ENCODE assay signal across 12 mouse cellular contexts in the genomic region with DNA sequence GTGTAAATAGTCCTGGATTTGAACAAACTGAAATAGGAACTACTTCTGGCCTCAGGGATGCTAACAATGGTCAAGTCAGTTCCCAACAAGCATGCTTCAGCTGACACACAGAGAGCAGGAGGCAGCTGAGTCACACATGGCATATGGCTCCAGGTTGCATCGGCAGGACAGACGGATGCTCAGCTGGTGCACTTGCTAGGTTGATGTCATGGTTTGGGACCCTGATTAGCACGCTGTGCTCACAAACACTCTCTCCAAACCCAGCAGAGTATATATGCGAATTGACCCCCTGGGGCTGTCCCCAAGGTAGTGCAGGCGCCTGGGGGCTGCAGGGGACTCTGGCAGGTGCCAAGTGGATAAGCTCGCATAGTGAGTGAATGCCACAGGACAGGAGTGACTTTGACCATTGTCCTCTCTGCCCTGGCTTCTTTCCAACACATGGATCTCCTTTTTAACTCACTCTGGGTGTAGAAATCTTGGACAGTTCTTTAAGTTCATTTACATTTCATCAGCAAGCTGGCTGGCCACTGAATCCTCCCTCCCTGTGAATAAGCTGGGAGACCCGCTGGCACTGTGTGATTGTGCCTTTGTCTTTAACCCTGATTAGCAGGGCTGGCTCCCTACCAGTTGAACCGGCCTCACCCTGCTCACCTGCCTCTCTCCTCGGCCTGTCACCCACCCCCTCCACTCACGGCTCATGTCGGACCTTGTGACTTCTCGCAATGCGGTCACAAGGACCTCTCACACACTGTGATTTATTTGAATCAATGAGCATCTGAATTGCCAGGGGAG. TPM values are rescaled to one million over a fixed set of nuclear protein-coding genes. Genes with fewer than 3 reads are reported as not detected.
A peak's percentile ranks its signal among the peaks of the same experiment; 100 is the strongest.
DNase-seq lines count a peak whose midpoint lies in the region; ATAC-seq and TF ChIP-seq lines count a peak whose summit lies in the region.
"Had no signal": no experiment of that assay in that cellular context is flagged by ENCODE, and none has a peak within 500 bp of the region (broad histone marks: within the 10 kb centered on the region; RNA-seq: fewer than 3 reads in every experiment).

No protein-coding gene starts in this region.

- H3K9ac ChIP-seq in forebrain, embryonic 15.5 days (replicated peaks) = no peak overlapping the region
- no peak overlapping the region for H3K9ac ChIP-seq in liver, postnatal 0 days (replicated peaks)
- H3K9ac ChIP-seq: heart, embryonic 13.5 days; liver, embryonic 15.5 days had no signal

- no peak overlapping the region for H3K4me3 ChIP-seq in forebrain, embryonic 15.5 days
- no peak overlapping the region for H3K4me3 ChIP-seq in liver, postnatal 0 days (ENCODE audit: low read depth, low read length)
- H3K4me3 ChIP-seq: heart, embryonic 13.5 days; liver, embryonic 15.5 days had no signal

- no peak overlapping the region for H3K4me2 ChIP-seq in forebrain, embryonic 15.5 days (replicated peaks)
- no peak overlapping the region for H3K4me2 ChIP-seq in liver, postnatal 0 days (ENCODE audit: low read depth, low read length)
- H3K4me2 ChIP-seq: heart, embryonic 13.5 days; liver, embryonic 15.5 days had no signal

- WGBS in forebrain, embryonic 15.5 days = 7% methylated on average over 13 of the region's 13 CpGs
- WGBS in liver, postnatal 0 days (ENCODE audit: insufficient replicate concordance) = 31% methylated on average over 13 of the region's 13 CpGs

- H3K27ac ChIP-seq in forebrain, embryonic 15.5 days (replicated peaks) = peak overlapping the region; percentile 68
- no peak overlapping the region for H3K27ac ChIP-seq in liver, postnatal 0 days (ENCODE audit: low read depth)
- H3K27ac ChIP-seq: heart, embryonic 13.5 days; liver, embryonic 15.5 days had no signal

- peak; percentile 37 for DNase-seq in MN1 (ENCODE audit: low spot score)
- DNase-seq in cerebellum, adult 18-20 months = peak; percentile 87
- DNase-seq in layer of hippocampus, adult 9-11 months = peak; percentile 56
- DNase-seq in liver, postnatal 0 days = no peak
- no peak for DNase-seq in ovary, postnatal 36 days (ENCODE audit: low spot score)
- DNase-seq in kidney, adult 9 months = no peak
- DNase-seq in frontal cortex, postnatal 36 days (ENCODE audit: low spot score in 2 of 2) = no peak
- DNase-seq: kidney, adult 8-10 months; right cerebral cortex, postnatal 14 days had no signal

- no peaks in the 10 kb centered on the region for H3K27me3 ChIP-seq in forebrain, embryonic 15.5 days
- 0 out of 2 replicates have a peak, but pooled peaks cover 4% of the 10 kb centered on the region for H3K27me3 ChIP-seq in liver, postnatal 0 days (ENCODE audit: insufficient read depth, low read length)

- H3K9me3 ChIP-seq in forebrain, embryonic 15.5 days = no peaks in the 10 kb centered on the region
- H3K9me3 ChIP-seq in liver, postnatal 0 days (ENCODE audit: low read length) = no peaks in the 10 kb centered on the region
- H3K9me3 ChIP-seq: heart, embryonic 13.5 days; liver, embryonic 15.5 days had no signal

- no peaks in the 10 kb centered on the region for H3K36me3 ChIP-seq in forebrain, embryonic 15.5 days
- H3K36me3 ChIP-seq in liver, postnatal 0 days (replicated peaks; ENCODE audit: insufficient read depth, low read length) = no peaks in the 10 kb centered on the region
- H3K36me3 ChIP-seq: heart, embryonic 13.5 days; liver, embryonic 15.5 days had no signal

- peaks cover 41% of the 10 kb centered on the region for H3K4me1 ChIP-seq in forebrain, embryonic 15.5 days
- no peaks in the 10 kb centered on the region for H3K4me1 ChIP-seq in liver, postnatal 0 days (ENCODE audit: insufficient read depth)

- peak; percentile 26; the same call in 1 of the 2 replicates for ATAC-seq in forebrain, embryonic 15.5 days (replicated peaks)
- no peak for ATAC-seq in liver, postnatal 0 days

- no peak for TF ChIP-seq EP300 in liver, postnatal 0 days (IDR thresholded peaks at IDR 0.05; ENCODE audit: low read depth)

- TF ChIP-seq CTCF in liver, postnatal 0 days (IDR thresholded peaks at IDR 0.05; ENCODE audit: low read depth) = no peak

RNA-seq across cellular contexts. Expression of a gene that starts 35.9 kb away (rescaled TPM):
- 0.84 and 1.0 TPM in 2 replicates for polyA plus RNA-seq in forebrain, embryonic 15.5 days (2015; fragmentation: Nextera tagmentation; extraction: Ambion mirVana)
- not detected in 2 replicates for polyA plus RNA-seq in liver, postnatal 0 days (2015; fragmentation: Nextera tagmentation; extraction: Ambion mirVana)
- polyA plus RNA-seq: heart, embryonic 13.5 days; liver, embryonic 15.5 days had no signal

Comparison
In these comparisons a context has a peak if more than half of its experiments do, and no peak if none do; other contexts are left out.
1. DNase-seq: peak in MN1 (single experiment), cerebellum, adult 18-20 months (2 of 2) and layer of hippocampus, adult 9-11 months (single experiment); none in liver, postnatal 0 days (single experiment), ovary, postnatal 36 days (single experiment), kidney, adult 9 months (single experiment) and frontal cortex, postnatal 36 days (0 of 2).